Mouse (Mus musculus): ENCODE results near the gene Lcn3. TPM values are rescaled to one million over a fixed set of nuclear protein-coding genes. Genes with fewer than 3 reads are reported as not detected.

The Lcn3 gene
- total RNA-seq, 4 experiments from 2014 or later = not detected

Other genes with a start within 250 kb of the Lcn3 start
- 10 to 100 TPM; 10.1 to 12.1 (median 10.7) TPM for gene Traf2, start 218.6 kb upstream of the Lcn3 start, total RNA-seq (2022)
- gene Edf1, start 207.7 kb upstream of the Lcn3 start, total RNA-seq (2022) = 100 to 1,000 TPM; 124 to 203 (median 161) TPM
- gene Mamdc4, start 190.7 kb upstream of the Lcn3 start, total RNA-seq (2022) = 1 to 10 TPM in 3 of 4 experiments, under 1 TPM in 1; 0.96 to 3.8 (median 2.0) TPM
- 10 to 100 TPM; 64.6 to 76.6 (median 69.6) TPM for gene Phpt1, start 190.3 kb upstream of the Lcn3 start, total RNA-seq (2022)
- gene Ajm1, start 183.8 kb upstream of the Lcn3 start, total RNA-seq (2022) = 100 to 1,000 TPM in 1 of 4 experiments, 10 to 100 TPM in 3; 82.9 to 103 (median 92.4) TPM
- gene Rabl6, start 157.0 kb upstream of the Lcn3 start, total RNA-seq (2022) = 100 to 1,000 TPM; 127 to 168 (median 150) TPM
- not detected for gene Ccdc183, start 147.9 kb upstream of the Lcn3 start, total RNA-seq (2022)
- gene Tmem141, start 143.6 kb upstream of the Lcn3 start, total RNA-seq (2022) = 10 to 100 TPM; 14.9 to 24.0 (median 16.6) TPM
- gene Fcna, start 137.5 kb upstream of the Lcn3 start, total RNA-seq (2022) = under 1 TPM; 0.45 to 0.80 (median 0.64) TPM
- gene Lcn8, start 112.4 kb upstream of the Lcn3 start, total RNA-seq (2022) = not detected
- gene Lcn5, start 107.6 kb upstream of the Lcn3 start, total RNA-seq (2022) = not detected
- not detected for gene Lcn6, start 88.8 kb upstream of the Lcn3 start, total RNA-seq (2022)
- gene Lcn10, start 82.8 kb upstream of the Lcn3 start, total RNA-seq (2022) = not detected
- not detected for gene Obp2a, start 65.5 kb upstream of the Lcn3 start, total RNA-seq (2022)
- 10 to 100 TPM; 72.4 to 98.0 (median 84.8) TPM for gene Bmyc, start 58.8 kb upstream of the Lcn3 start, total RNA-seq (2022)
- under 1 TPM in 2 of 4 experiments, not detected in 2; 0.64 to 0.93 TPM for gene Obp2b, start 28.6 kb upstream of the Lcn3 start, total RNA-seq (2022)
- gene Lcn11, start 11.4 kb downstream of the Lcn3 start, total RNA-seq (2022) = not detected
- not detected for gene Gm13539, start 16.7 kb downstream of the Lcn3 start, total RNA-seq (2022)
- gene Glt6d1, start 50.3 kb downstream of the Lcn3 start, total RNA-seq (2022) = not detected
- gene Lcn9, start 57.6 kb downstream of the Lcn3 start, total RNA-seq (2022) = not detected
- not detected for gene Sohlh1, start 81.7 kb downstream of the Lcn3 start, total RNA-seq (2022)
- gene Kcnt1, start 98.2 kb downstream of the Lcn3 start, total RNA-seq (2022) = 10 to 100 TPM; 51.4 to 62.1 (median 53.9) TPM
- gene Camsap1, start 217.7 kb downstream of the Lcn3 start, total RNA-seq (2022) = 100 to 1,000 TPM; 126 to 157 (median 135) TPM